Mouse (Mus musculus): ENCODE measurements at regions not wholly inside any gene's neighbourhood (a gene's known extent, or its start where the extent isn't known, plus 50 kb on each side); places are given as distances from the start of the nearest gene placed in this dataset.
A peak's percentile ranks its signal among the peaks of the same experiment; 100 is the strongest.

GRCm38 (mm10) chr6:20928774-20929173, 286.5 kb upstream of the Kcnd2 start:
- H3K4me3 ChIP-seq: no peak overlapping the region
- ATAC-seq (ENCODE audit: low FRiP score): peak; percentile 49; the same call in 1 of the 2 replicates
- no peak overlapping the region for H3K27ac ChIP-seq
- H3K27me3 ChIP-seq: no peaks in the 10 kb centered on the region
- H3K4me2 ChIP-seq: no peak overlapping the region
- 60% methylated on average over 4 of the region's 4 CpGs for WGBS
- no peak overlapping the region for H3K9ac ChIP-seq
- no peaks in the 10 kb centered on the region for H3K9me3 ChIP-seq
- no peaks in the 10 kb centered on the region for H3K4me1 ChIP-seq (replicated peaks)
- H3K36me3 ChIP-seq: no peaks in the 10 kb centered on the region
